Mouse (Mus musculus) thymus, adult 2 months (tissue): Measurements from ENCODE around the gene Lrig2. TPM values are rescaled to one million over a fixed set of nuclear protein-coding genes. Genes with fewer than 3 reads are reported as not detected.

ENCODE experiments used
- DNase-seq: peaks from one replicate; pipeline ENCODE4 v3.0.0; 2021
- H3K27ac ChIP-seq: fragments of 200-500 bp; 2 replicates; pipeline ENCODE4 v1.5.1; 2012; ENCODE audit warnings: low read length, control low read depth; ENCODE audit not compliant: control insufficient read depth, insufficient read depth
- H3K27me3 ChIP-seq: fragments of 200-500 bp; 2 replicates; pipeline ENCODE4 v1.6.1; 2012; ENCODE audit warnings: mild to moderate bottlenecking, low read length, moderate library complexity, mixed read lengths; ENCODE audit not compliant: control insufficient read depth, insufficient read depth
- H3K36me3 ChIP-seq: fragments of 200-500 bp; 2 replicates; pipeline ENCODE4 v1.6.1; 2012; ENCODE audit warnings: mild to moderate bottlenecking, low read length, moderate library complexity; ENCODE audit not compliant: control insufficient read depth, insufficient read depth
- H3K4me1 ChIP-seq: fragments of 200-500 bp; replicated peaks from 2 replicates; pipeline ENCODE4 v1.6.1; 2012; ENCODE audit warnings: low read length; ENCODE audit not compliant: control insufficient read depth, insufficient read depth
- H3K4me3 ChIP-seq: fragments of 200-500 bp; 2 replicates; pipeline ENCODE4 v1.5.1; 2012; ENCODE audit warnings: mild to moderate bottlenecking, low read length, control low read depth, moderate library complexity; ENCODE audit not compliant: control insufficient read depth, insufficient read depth
- CTCF ChIP-seq: fragments of 200-500 bp; IDR thresholded peaks from 2 replicates; pipeline ENCODE4 v1.5.1; 2012; ENCODE audit warnings: mild to moderate bottlenecking, control low read depth, low read length, moderate library complexity, borderline replicate concordance; ENCODE audit not compliant: control insufficient read depth, poor library complexity, insufficient read depth; ENCODE audit errors: extremely low read depth
- POLR2A ChIP-seq: fragments of 200-500 bp; IDR thresholded peaks from 2 replicates; pipeline ENCODE4 v1.6.1; 2012; ENCODE audit warnings: mild to moderate bottlenecking, low read length, control low read depth, moderate library complexity; ENCODE audit not compliant: control insufficient read depth, poor library complexity, insufficient read depth; ENCODE audit errors: extremely low read depth
- WGBS: fragments of 180-500 bp; shearing (Covaris S2); methylation state at CpG from one replicate; pipeline ENCODE4 v1.1.7; 2018; 5-methylcytosine and 5-hydroxymethylcytosine counted together
- polyA plus RNA-seq: library from polyadenylated mRNA; depleted of rRNA; stranded (reverse); fragments of >200 nt; gene quantifications from 2 replicates; pipeline ENCODE4 v1.2.3, GENCODE M21; 2012; rRNA removed

Lrig2 gene
- polyA plus RNA-seq, 1 experiment = 10.7 TPM

GRCm38 (mm10) chr3:104350253-104350945 lies 161.3 kb downstream of the Lrig2 start:
- no peaks in the 10 kb centered on the region for H3K27me3 ChIP-seq
- H3K36me3 ChIP-seq = no peaks in the 10 kb centered on the region
- TF ChIP-seq CTCF (no peak), POLR2A (no peak)
- no peak overlapping the region for H3K4me3 ChIP-seq
- H3K27ac ChIP-seq = no peak overlapping the region
- no peak for DNase-seq
- WGBS = 95% methylated on average over 2 of the region's 2 CpGs
- H3K4me1 ChIP-seq = no peaks in the 10 kb centered on the region

GRCm38 (mm10) chr3:104349847-104350228 lies 161.9 kb downstream of the Lrig2 start:
- no peak overlapping the region for H3K27ac ChIP-seq
- 73% methylated on average over 2 of the region's 2 CpGs for WGBS
- no peak overlapping the region for H3K4me3 ChIP-seq
- no peak for TF ChIP-seq CTCF
- TF ChIP-seq POLR2A = no peak
- H3K4me1 ChIP-seq = no peaks in the 10 kb centered on the region
- no peak for DNase-seq
- H3K36me3 ChIP-seq = no peaks in the 10 kb centered on the region
- H3K27me3 ChIP-seq = no peaks in the 10 kb centered on the region

- no peak for TF ChIP-seq CTCF
- TF ChIP-seq POLR2A = no peak
- Histone ChIP-seq H3K4me1 (no peaks in the 10 kb centered on the region), H3K27me3 (no peaks in the 10 kb centered on the region), H3K36me3 (no peaks in the 10 kb centered on the region), H3K4me3 (no peak overlapping the region), H3K27ac (no peak overlapping the region)
- 93% methylated on average over 8 of the region's 8 CpGs for WGBS
- DNase-seq = no peak
Observed at GRCm38 (mm10) chr3:104349203-104349846, 162.4 kb downstream of the Lrig2 start.

Other genes starting within 250 kb of the Lrig2 start
- 54.9 and 80.5 TPM in 2 replicates for gene Slc16a1, start 126.8 kb upstream of the Lrig2 start, polyA plus RNA-seq